In genomic region chr16:43979010-43979327, GRCm38 (mm10) we compare ENCODE assay signal across 8 mouse cellular contexts. TPM values are rescaled to one million over a fixed set of nuclear protein-coding genes. Genes with fewer than 3 reads are reported as not detected.
DNase-seq lines count a peak whose midpoint lies in the region; ATAC-seq and TF ChIP-seq lines count a peak whose summit lies in the region.

No protein-coding gene starts in this region.

- no peaks in the 10 kb centered on the region for H3K9me3 ChIP-seq in forebrain, embryonic 12.5 days
- no peaks in the 10 kb centered on the region for H3K9me3 ChIP-seq in liver, embryonic 12.5 days (replicated peaks)

- peak overlapping the region; percentile 65 for H3K9ac ChIP-seq in forebrain, embryonic 12.5 days
- H3K9ac ChIP-seq in liver, embryonic 12.5 days = peak overlapping the region; percentile 67

- 14% methylated on average over 7 of the region's 7 CpGs for WGBS in forebrain, embryonic 12.5 days
- 17% methylated on average over 7 of the region's 7 CpGs for WGBS in liver, embryonic 12.5 days (ENCODE audit: insufficient replicate concordance)

- peak; percentile 25 for ATAC-seq in CD4-positive, CD25-positive, alpha-beta regulatory T cell, adult 4 months
- ATAC-seq in forebrain, embryonic 12.5 days (ENCODE audit: low FRiP score) = no peak
- no peak for ATAC-seq in liver, embryonic 12.5 days
- no peak for ATAC-seq in inflammation-experienced regulatory T-cells, adult 6 months

- no peak for TF ChIP-seq CTCF in gastrocnemius, adult 2 months (IDR thresholded peaks at IDR 0.05)

- H3K27me3 ChIP-seq in forebrain, embryonic 12.5 days = peaks cover 39% of the 10 kb centered on the region
- peaks cover 28% of the 10 kb centered on the region for H3K27me3 ChIP-seq in liver, embryonic 12.5 days (replicated peaks)

- no peak for DNase-seq in gastrocnemius, adult 2 months
- DNase-seq in gastrocnemius, postnatal 10 days = no peak
- DNase-seq in T-cell, adult 2 months (ENCODE audit: low spot score) = no peak
- DNase-seq in urinary bladder, postnatal 36 days (ENCODE audit: low spot score in 2 of 2) = no peak

- peaks cover 8% of the 10 kb centered on the region; the same call in 1 of the 2 replicates for H3K4me1 ChIP-seq in forebrain, embryonic 12.5 days
- H3K4me1 ChIP-seq in liver, embryonic 12.5 days = peaks cover 12% of the 10 kb centered on the region

- H3K27ac ChIP-seq in gastrocnemius, adult 2 months = no peak overlapping the region
- no peak overlapping the region for H3K27ac ChIP-seq in forebrain, embryonic 12.5 days
- H3K27ac ChIP-seq in liver, embryonic 12.5 days = no peak overlapping the region

- peak overlapping the region; percentile 99 for H3K4me2 ChIP-seq in forebrain, embryonic 12.5 days
- H3K4me2 ChIP-seq in liver, embryonic 12.5 days = peak overlapping the region; percentile 98

- intact Hi-C loops in gastrocnemius, adult 2 months (cut with DNase I) = no loop called here

- no peaks in the 10 kb centered on the region for H3K36me3 ChIP-seq in forebrain, embryonic 12.5 days (replicated peaks)
- H3K36me3 ChIP-seq in liver, embryonic 12.5 days = no peaks in the 10 kb centered on the region

- peak overlapping the region; percentile 91 for H3K4me3 ChIP-seq in gastrocnemius, adult 2 months
- peak overlapping the region; percentile 73 for H3K4me3 ChIP-seq in forebrain, embryonic 12.5 days (replicated peaks)
- H3K4me3 ChIP-seq in liver, embryonic 12.5 days = peak overlapping the region; percentile 70

RNA-seq across cellular contexts. Expression of gene Zdhhc23, which starts 0.6 kb away (rescaled TPM):
- total RNA-seq in gastrocnemius, adult 2 months (2021) = 10 to 100 TPM in 1 of 2 experiments, 1 to 10 TPM in 1; 8.4 to 24.7 TPM
- under 1 TPM; 0.41 to 0.59 TPM for total RNA-seq in gastrocnemius, postnatal 10 days (2021)
- 1 to 10 TPM; 2.5 to 3.3 TPM for polyA plus RNA-seq in CD4-positive, CD25-positive, alpha-beta regulatory T cell, adult 4 months (2017; shearing (Covaris generic))
- polyA plus RNA-seq in forebrain, embryonic 12.5 days (2016; fragmentation: Nextera tagmentation; extraction: Ambion mirVana) = 0.62 and 0.66 TPM in 2 replicates
- 0.48 and 0.66 TPM in 2 replicates for polyA plus RNA-seq in liver, embryonic 12.5 days (2016; fragmentation: Nextera tagmentation; extraction: Ambion mirVana)
- 1 to 10 TPM in 2 of 3 experiments, under 1 TPM in 1; 0.87 to 3.0 (median 2.5) TPM for polyA plus RNA-seq in inflammation-experienced regulatory T-cells, adult 6 months (2017; shearing (Covaris generic))

RNA-seq across cellular contexts. Expression of gene Qtrt2, which starts 52.4 kb away (rescaled TPM):
- 10 to 100 TPM; 11.0 to 11.4 TPM for total RNA-seq in gastrocnemius, adult 2 months (2021)
- 10 to 100 TPM in 1 of 2 experiments, 1 to 10 TPM in 1; 7.4 to 17.5 TPM for total RNA-seq in gastrocnemius, postnatal 10 days (2021)
- polyA plus RNA-seq in CD4-positive, CD25-positive, alpha-beta regulatory T cell, adult 4 months (2017; shearing (Covaris generic)) = 10 to 100 TPM; 22.3 to 23.5 TPM
- polyA plus RNA-seq in forebrain, embryonic 12.5 days (2016; fragmentation: Nextera tagmentation; extraction: Ambion mirVana) = 34.7 and 35.6 TPM in 2 replicates
- 11.9 and 13.4 TPM in 2 replicates for polyA plus RNA-seq in liver, embryonic 12.5 days (2016; fragmentation: Nextera tagmentation; extraction: Ambion mirVana)
- polyA plus RNA-seq in inflammation-experienced regulatory T-cells, adult 6 months (2017; shearing (Covaris generic)) = 10 to 100 TPM in 2 of 3 experiments, 1 to 10 TPM in 1; 7.2 to 22.0 (median 18.6) TPM
